Mouse (Mus musculus) hindbrain, embryonic 16.5 days (tissue): ENCODE measurements around the gene Nt5c2. TPM values are rescaled to one million over a fixed set of nuclear protein-coding genes. Genes with fewer than 3 reads are reported as not detected.

Experiments used
- ATAC-seq: fragments of 200-750 bp; cut with Nextera tagmentation; 2 replicates; pipeline ENCODE4 v1.8.0; 2017; ENCODE audit warnings: moderate TSS enrichment, moderate library complexity
- H3K27ac ChIP-seq: fragments of 300-500 bp; sonication (generic); 2 replicates; pipeline ENCODE4 v1.5.1; 2014; ENCODE audit warnings: low read depth, mild to moderate bottlenecking, control low read depth, low read length, moderate library complexity
- H3K27me3 ChIP-seq: fragments of 300-500 bp; sonication (generic); replicated peaks from 2 replicates; pipeline ENCODE4 v1.6.1; 2014; ENCODE audit warnings: low read length; ENCODE audit not compliant: control insufficient read depth, insufficient read depth
- H3K36me3 ChIP-seq: fragments of 300-500 bp; sonication (generic); 2 replicates; pipeline ENCODE4 v1.6.1; 2014; ENCODE audit warnings: mild to moderate bottlenecking, low read length, moderate library complexity, mixed read lengths; ENCODE audit not compliant: control insufficient read depth, insufficient read depth
- H3K4me1 ChIP-seq: fragments of 300-500 bp; sonication (generic); 2 replicates; pipeline ENCODE4 v1.6.1; 2014; ENCODE audit warnings: low read depth, low read length; ENCODE audit not compliant: control insufficient read depth, insufficient read depth
- H3K4me2 ChIP-seq: fragments of 300-500 bp; sonication (generic); 2 replicates; pipeline ENCODE4 v1.6.1; 2014; ENCODE audit warnings: mild to moderate bottlenecking, low read length, control low read depth, moderate library complexity
- H3K4me3 ChIP-seq: fragments of 300-500 bp; sonication (generic); 2 replicates; pipeline ENCODE4 v1.5.1; 2014; ENCODE audit warnings: mild to moderate bottlenecking, low read length, control low read depth, moderate library complexity
- H3K9ac ChIP-seq: fragments of 300-500 bp; sonication (generic); 2 replicates; pipeline ENCODE4 v1.6.1; 2014; ENCODE audit warnings: low read depth, mild to moderate bottlenecking, control low read depth, low read length, moderate library complexity
- H3K9me3 ChIP-seq: fragments of 300-500 bp; sonication (generic); 2 replicates; pipeline ENCODE4 v1.6.1; 2014; ENCODE audit warnings: mild to moderate bottlenecking, low read length, moderate library complexity; ENCODE audit not compliant: control insufficient read depth
- WGBS: fragments of 180-500 bp; shearing (Covaris S2); extraction: QIAGEN DNeasy Blood & Tissue Kit; methylation state at CpG from one replicate; pipeline ENCODE4 v1.1.7; 2014; 5-methylcytosine and 5-hydroxymethylcytosine counted together
- polyA plus RNA-seq: library from polyadenylated mRNA; unstranded; fragments of >200 nt; fragmentation: Nextera tagmentation; extraction: Ambion mirVana; gene quantifications from 2 replicates; pipeline ENCODE4 v1.2.1, GENCODE M21; 2015

The Nt5c2 gene
- polyA plus RNA-seq, 1 experiment from 2014 or later, result 77.6 TPM

- 75% methylated on average over 9 of the region's 9 CpGs for WGBS
- H3K4me2 ChIP-seq, result no peak overlapping the region
- H3K27me3 ChIP-seq, result no peaks in the 10 kb centered on the region
- no peak overlapping the region for H3K27ac ChIP-seq
- H3K36me3 ChIP-seq, result no peaks in the 10 kb centered on the region
- no peaks in the 10 kb centered on the region for H3K9me3 ChIP-seq
- no peak for ATAC-seq
- no peaks in the 10 kb centered on the region for H3K4me1 ChIP-seq
- H3K9ac ChIP-seq, result no peak overlapping the region
- H3K4me3 ChIP-seq, result no peak overlapping the region
These were observed 99.4 kb downstream of the Nt5c2 start for GRCm38 (mm10) chr19:46915406-46916080.

- no peaks in the 10 kb centered on the region for H3K36me3 ChIP-seq
- H3K27me3 ChIP-seq, result no peaks in the 10 kb centered on the region
- ATAC-seq, result no peak
- H3K9me3 ChIP-seq, result no peaks in the 10 kb centered on the region
- H3K4me3 ChIP-seq, result no peak overlapping the region
- no peak overlapping the region for H3K27ac ChIP-seq
- H3K9ac ChIP-seq, result no peak overlapping the region
- no peak overlapping the region for H3K4me2 ChIP-seq
- WGBS, result 96% methylated on average over 11 of the region's 11 CpGs
- peaks cover 2% of the 10 kb centered on the region; the same call in 1 of the 2 replicates for H3K4me1 ChIP-seq
These were observed 101.3 kb downstream of the Nt5c2 start for GRCm38 (mm10) chr19:46913626-46914025.

- H3K36me3 ChIP-seq, result no peaks in the 10 kb centered on the region
- WGBS, result 89% methylated on average over 3 of the region's 3 CpGs
- peaks cover 2% of the 10 kb centered on the region; the same call in 1 of the 2 replicates for H3K4me1 ChIP-seq
These were observed 103.5 kb downstream of the Nt5c2 start for GRCm38 (mm10) chr19:46911492-46911891.

GRCm38 (mm10) chr19:46908977-46909376 is 106.0 kb downstream of the Nt5c2 start:
- Histone ChIP-seq H3K4me3 (no peak overlapping the region), H3K27ac (no peak overlapping the region), H3K36me3 (no peaks in the 10 kb centered on the region), H3K9me3 (no peaks in the 10 kb centered on the region), H3K4me1 (peaks cover 2% of the 10 kb centered on the region; the same call in 1 of the 2 replicates), H3K4me2 (no peak overlapping the region), H3K9ac (no peak overlapping the region), H3K27me3 (no peaks in the 10 kb centered on the region)
- WGBS, result 40% methylated on average over 4 of the region's 4 CpGs
- no peak for ATAC-seq

More at GRCm38 (mm10) chr19:46911492-46911891, 103.5 kb downstream of the Nt5c2 start:
- no peaks in the 10 kb centered on the region for H3K9me3 ChIP-seq
- H3K4me2 ChIP-seq, result no peak overlapping the region
- H3K4me3 ChIP-seq, result no peak overlapping the region
- no peak overlapping the region for H3K9ac ChIP-seq
- ATAC-seq, result no peak
- H3K27ac ChIP-seq, result no peak overlapping the region
- H3K27me3 ChIP-seq, result no peaks in the 10 kb centered on the region

- H3K4me2 ChIP-seq, result no peak overlapping the region
- no peak overlapping the region for H3K4me3 ChIP-seq
- peaks cover 2% of the 10 kb centered on the region; the same call in 1 of the 2 replicates for H3K4me1 ChIP-seq
- WGBS, result 83% methylated on average over 5 of the region's 5 CpGs
- H3K9ac ChIP-seq, result no peak overlapping the region
- no peak overlapping the region; the same call in 1 of the 2 replicates for H3K27ac ChIP-seq
- no peaks in the 10 kb centered on the region for H3K27me3 ChIP-seq
- no peak for ATAC-seq
- no peaks in the 10 kb centered on the region for H3K9me3 ChIP-seq
- no peaks in the 10 kb centered on the region for H3K36me3 ChIP-seq
These were observed 106.7 kb downstream of the Nt5c2 start for GRCm38 (mm10) chr19:46908207-46908606.

GRCm38 (mm10) chr19:46905971-46906370 is 109.0 kb downstream of the Nt5c2 start:
- ATAC-seq, result no peak
- no peaks in the 10 kb centered on the region for H3K9me3 ChIP-seq
- WGBS, result 89% methylated on average over 4 of the region's 4 CpGs
- H3K4me3 ChIP-seq, result no peak overlapping the region
- no peak overlapping the region for H3K4me2 ChIP-seq
- no peaks in the 10 kb centered on the region for H3K36me3 ChIP-seq
- peaks cover 2% of the 10 kb centered on the region; the same call in 1 of the 2 replicates for H3K4me1 ChIP-seq
- no peaks in the 10 kb centered on the region for H3K27me3 ChIP-seq
- no peak overlapping the region for H3K9ac ChIP-seq
- no peak overlapping the region for H3K27ac ChIP-seq

- no peak overlapping the region for H3K4me3 ChIP-seq
- no peaks in the 10 kb centered on the region for H3K36me3 ChIP-seq
- H3K4me2 ChIP-seq, result no peak overlapping the region
- no peaks in the 10 kb centered on the region for H3K27me3 ChIP-seq
- ATAC-seq, result no peak
- no peak overlapping the region for H3K27ac ChIP-seq
- H3K9ac ChIP-seq, result no peak overlapping the region
- H3K9me3 ChIP-seq, result no peaks in the 10 kb centered on the region
- H3K4me1 ChIP-seq, result peaks cover 2% of the 10 kb centered on the region; the same call in 1 of the 2 replicates
These were observed 109.6 kb downstream of the Nt5c2 start for GRCm38 (mm10) chr19:46905383-46905782.

GRCm38 (mm10) chr19:46904907-46905306 is 110.0 kb downstream of the Nt5c2 start:
- no peaks in the 10 kb centered on the region for H3K27me3 ChIP-seq
- 95% methylated on average over 1 of the region's 1 CpGs for WGBS
- no peak overlapping the region for H3K4me2 ChIP-seq
- H3K36me3 ChIP-seq, result no peaks in the 10 kb centered on the region
- H3K4me1 ChIP-seq, result peaks cover 2% of the 10 kb centered on the region; the same call in 1 of the 2 replicates
- H3K27ac ChIP-seq, result no peak overlapping the region
- H3K4me3 ChIP-seq, result no peak overlapping the region
- H3K9me3 ChIP-seq, result no peaks in the 10 kb centered on the region
- ATAC-seq, result no peak
- H3K9ac ChIP-seq, result no peak overlapping the region

GRCm38 (mm10) chr19:46903379-46903778 is 111.6 kb downstream of the Nt5c2 start:
- H3K27ac ChIP-seq, result no peak overlapping the region
- WGBS, result 91% methylated on average over 5 of the region's 5 CpGs
- H3K36me3 ChIP-seq, result no peaks in the 10 kb centered on the region; the same call in 1 of the 2 replicates
- H3K9ac ChIP-seq, result no peak overlapping the region
- no peak overlapping the region for H3K4me2 ChIP-seq
- no peaks in the 10 kb centered on the region for H3K27me3 ChIP-seq
- ATAC-seq, result no peak
- no peaks in the 10 kb centered on the region for H3K9me3 ChIP-seq
- H3K4me1 ChIP-seq, result no peaks in the 10 kb centered on the region
- H3K4me3 ChIP-seq, result no peak overlapping the region
